Mouse (Mus musculus): ENCODE data around the gene Large2.

Large2 gene

GRCm38 (mm10) chr2:92391703-92392317 is 17.1 kb upstream of the Large2 start:
- in situ Hi-C loops (cut with MboI; ENCODE audit: low pct_unique_long_range_greater_than_20kb in 1 of 2, low sequenced_read_pairs in 2 of 2, unreplicated experiment in 1 of 2) = no loop called here

- in situ Hi-C loops (cut with MboI; ENCODE audit: low pct_unique_long_range_greater_than_20kb in 1 of 2, low sequenced_read_pairs in 2 of 2, unreplicated experiment in 1 of 2) = no loop called here
These were observed 16.4 kb upstream of the Large2 start for GRCm38 (mm10) chr2:92391116-92391515.

- in situ Hi-C loops (cut with MboI; ENCODE audit: low pct_unique_long_range_greater_than_20kb in 1 of 2, low sequenced_read_pairs in 2 of 2, unreplicated experiment in 1 of 2) = no loop called here
These were observed 15.7 kb upstream of the Large2 start for GRCm38 (mm10) chr2:92390206-92390930.

- in situ Hi-C loops (cut with MboI; ENCODE audit: low pct_unique_long_range_greater_than_20kb in 1 of 2, low sequenced_read_pairs in 2 of 2, unreplicated experiment in 1 of 2) = no loop called here
These were observed 15.0 kb upstream of the Large2 start for GRCm38 (mm10) chr2:92389645-92390044.

GRCm38 (mm10) chr2:92388891-92389641 is 14.4 kb upstream of the Large2 start:
- in situ Hi-C loops (cut with MboI; ENCODE audit: low pct_unique_long_range_greater_than_20kb in 1 of 2, low sequenced_read_pairs in 2 of 2, unreplicated experiment in 1 of 2) = no loop called here

GRCm38 (mm10) chr2:92388081-92388517 is 13.4 kb upstream of the Large2 start:
- in situ Hi-C loops (cut with MboI; ENCODE audit: low pct_unique_long_range_greater_than_20kb in 1 of 2, low sequenced_read_pairs in 2 of 2, unreplicated experiment in 1 of 2) = no loop called here

GRCm38 (mm10) chr2:92387646-92388045 is 13.0 kb upstream of the Large2 start:
- in situ Hi-C loops (cut with MboI; ENCODE audit: low pct_unique_long_range_greater_than_20kb in 1 of 2, low sequenced_read_pairs in 2 of 2, unreplicated experiment in 1 of 2) = no loop called here

- in situ Hi-C loops (cut with MboI; ENCODE audit: low pct_unique_long_range_greater_than_20kb in 1 of 2, low sequenced_read_pairs in 2 of 2, unreplicated experiment in 1 of 2) = no loop called here
These were observed 12.3 kb upstream of the Large2 start for GRCm38 (mm10) chr2:92386821-92387570.

- in situ Hi-C loops (cut with MboI; ENCODE audit: low pct_unique_long_range_greater_than_20kb in 1 of 2, low sequenced_read_pairs in 2 of 2, unreplicated experiment in 1 of 2) = no loop called here
These were observed 10.7 kb upstream of the Large2 start for GRCm38 (mm10) chr2:92385113-92386051.

- in situ Hi-C loops (cut with MboI; ENCODE audit: low pct_unique_long_range_greater_than_20kb in 1 of 2, low sequenced_read_pairs in 2 of 2, unreplicated experiment in 1 of 2) = no loop called here
These were observed 9.4 kb upstream of the Large2 start for GRCm38 (mm10) chr2:92384101-92384500.

GRCm38 (mm10) chr2:92382759-92383158 is 8.1 kb upstream of the Large2 start:
- in situ Hi-C loops (cut with MboI; ENCODE audit: low pct_unique_long_range_greater_than_20kb in 1 of 2, low sequenced_read_pairs in 2 of 2, unreplicated experiment in 1 of 2) = no loop called here

- in situ Hi-C loops (cut with MboI; ENCODE audit: low pct_unique_long_range_greater_than_20kb in 1 of 2, low sequenced_read_pairs in 2 of 2, unreplicated experiment in 1 of 2) = no loop called here
These were observed 7.4 kb upstream of the Large2 start, which contains the start of gene 1700029I15Rik for GRCm38 (mm10) chr2:92381901-92382588. Gene 1700029I15Rik (plus strand): TSS chr2:92382538.

- in situ Hi-C loops (cut with MboI; ENCODE audit: low pct_unique_long_range_greater_than_20kb in 1 of 2, low sequenced_read_pairs in 2 of 2, unreplicated experiment in 1 of 2) = no loop called here
These were observed 6.5 kb upstream of the Large2 start for GRCm38 (mm10) chr2:92381161-92381560.

- in situ Hi-C loops (cut with MboI; ENCODE audit: low pct_unique_long_range_greater_than_20kb in 1 of 2, low sequenced_read_pairs in 2 of 2, unreplicated experiment in 1 of 2) = no loop called here
These were observed 5.9 kb upstream of the Large2 start for GRCm38 (mm10) chr2:92380495-92381050.

- in situ Hi-C loops (cut with MboI; ENCODE audit: low pct_unique_long_range_greater_than_20kb in 1 of 2, low sequenced_read_pairs in 2 of 2, unreplicated experiment in 1 of 2) = no loop called here
These were observed 5.3 kb upstream of the Large2 start for GRCm38 (mm10) chr2:92379783-92380494.

- in situ Hi-C loops (cut with MboI; ENCODE audit: low pct_unique_long_range_greater_than_20kb in 1 of 2, low sequenced_read_pairs in 2 of 2, unreplicated experiment in 1 of 2) = no loop called here
These were observed 2.7 kb upstream of the Large2 start for GRCm38 (mm10) chr2:92377320-92377719.
